Mouse (Mus musculus) midbrain, embryonic 14.5 days (tissue): ENCODE measurements around the gene Pheta2. TPM values are rescaled to one million over a fixed set of nuclear protein-coding genes. Genes with fewer than 3 reads are reported as not detected.

Experiments
- ATAC-seq: fragments of 200-750 bp; cut with Nextera tagmentation; 2 replicates; pipeline ENCODE4 v1.8.0; 2017; ENCODE audit warnings: moderate number of reproducible peaks, moderate library complexity; ENCODE audit not compliant: low FRiP score, low TSS enrichment
- DNase-seq: peaks from one replicate; pipeline ENCODE4 v3.0.0-alpha.2; 2015
- H3K27ac ChIP-seq: fragments of 300-500 bp; sonication (generic); replicated peaks from 2 replicates; pipeline ENCODE4 v1.5.1; 2014; ENCODE audit warnings: mild to moderate bottlenecking, low read depth, low read length, moderate library complexity
- H3K27me3 ChIP-seq: fragments of 300-500 bp; sonication (generic); 2 replicates; pipeline ENCODE4 v1.6.1; 2014; ENCODE audit warnings: low read length, control low read depth, mixed read lengths; ENCODE audit not compliant: control insufficient read depth, insufficient read depth
- H3K36me3 ChIP-seq: fragments of 300-500 bp; sonication (generic); 2 replicates; pipeline ENCODE4 v1.6.1; 2014; ENCODE audit warnings: low read length, control low read depth; ENCODE audit not compliant: control insufficient read depth, insufficient read depth
- H3K4me1 ChIP-seq: fragments of 300-500 bp; sonication (generic); 2 replicates; pipeline ENCODE4 v1.6.1; 2014; ENCODE audit warnings: mild to moderate bottlenecking, antibody characterized with exemption, low read length, control low read depth; ENCODE audit not compliant: control insufficient read depth, insufficient read depth
- H3K4me2 ChIP-seq: fragments of 300-500 bp; sonication (generic); 2 replicates; pipeline ENCODE4 v1.6.1; 2014; ENCODE audit warnings: mild to moderate bottlenecking, low read length, moderate library complexity
- H3K4me3 ChIP-seq: fragments of 300-500 bp; sonication (generic); replicated peaks from 2 replicates; pipeline ENCODE4 v1.5.1; 2014; ENCODE audit warnings: low read depth, low read length
- H3K9ac ChIP-seq: fragments of 300-500 bp; sonication (generic); replicated peaks from 2 replicates; pipeline ENCODE4 v1.6.1; 2014; ENCODE audit warnings: mild to moderate bottlenecking, low read length, moderate library complexity
- H3K9me3 ChIP-seq: fragments of 300-500 bp; sonication (generic); 2 replicates; pipeline ENCODE4 v1.6.1; 2016; ENCODE audit warnings: low read length, control low read depth, mixed read lengths; ENCODE audit not compliant: control insufficient read depth
- WGBS: fragments of 180-500 bp; shearing (Covaris S2); extraction: QIAGEN DNeasy Blood & Tissue Kit; methylation state at CpG from one replicate; pipeline ENCODE4 v1.1.7; 2014; 5-methylcytosine and 5-hydroxymethylcytosine counted together
- polyA plus RNA-seq: library from polyadenylated mRNA; unstranded; fragments of >200 nt; fragmentation: Nextera tagmentation; extraction: Ambion mirVana; gene quantifications from 2 replicates; pipeline ENCODE4 v1.2.1, GENCODE M21; 2014

Gene Pheta2
- 0.85 and 1.3 TPM in 2 replicates for polyA plus RNA-seq

GRCm38 (mm10) chr15:82338593-82339112 is at the start of gene Pheta2, which contains the start of the genes Naga and Smdt1:
TSS of gene Pheta2 (plus strand) at chr15:82338942.
TSS of gene Naga (minus strand) at chr15:82338925.
TSS of gene Smdt1 (plus strand) at chr15:82338959.
- 0 out of 2 replicates have a peak within 1 kb of the TSS, but pooled peaks have one; percentile 16 for H3K27ac ChIP-seq
- under 1% methylated on average over 41 of the region's 41 CpGs for WGBS

GRCm38 (mm10) chr15:82290252-82290651 is 48.5 kb upstream of the Pheta2 start:
- DNase-seq, result no peak
- no peaks in the 10 kb centered on the region for H3K27me3 ChIP-seq
- no peaks in the 10 kb centered on the region for H3K9me3 ChIP-seq
- no peak for ATAC-seq
- WGBS, result 80% methylated on average over 7 of the region's 7 CpGs
- H3K4me1 ChIP-seq, result peaks cover 11% of the 10 kb centered on the region; the same call in 1 of the 2 replicates
- peaks cover 71% of the 10 kb centered on the region for H3K36me3 ChIP-seq
- no peak overlapping the region for H3K4me2 ChIP-seq
- no peak overlapping the region for H3K4me3 ChIP-seq
- no peak overlapping the region for H3K9ac ChIP-seq
- no peak overlapping the region for H3K27ac ChIP-seq

More at GRCm38 (mm10) chr15:82338593-82339112, at the start of gene Pheta2, which contains the start of the genes Naga and Smdt1:
- DNase-seq (peak; percentile 97), ATAC-seq (peak; percentile 88)
- H3K4me2 ChIP-seq, result peak within 1 kb of the TSS; percentile 69
- peaks cover 14% of the 10 kb centered on the region for H3K4me1 ChIP-seq
- H3K9ac ChIP-seq, result peak within 1 kb of the TSS; percentile 51
- peak within 1 kb of the TSS; percentile 52 for H3K4me3 ChIP-seq
- H3K9me3 ChIP-seq, result no peaks in the 10 kb centered on the region
- peaks cover 9% of the 10 kb centered on the region for H3K27me3 ChIP-seq
- H3K36me3 ChIP-seq, result peaks cover 8% of the 10 kb centered on the region; the same call in 1 of the 2 replicates

- Histone ChIP-seq H3K4me1 (peaks cover 11% of the 10 kb centered on the region; the same call in 1 of the 2 replicates), H3K27me3 (no peaks in the 10 kb centered on the region), H3K4me2 (peak overlapping the region; percentile 18; the same call in 1 of the 2 replicates), H3K36me3 (peaks cover 45% of the 10 kb centered on the region), H3K9me3 (no peaks in the 10 kb centered on the region), H3K4me3 (no peak overlapping the region), H3K9ac (no peak overlapping the region), H3K27ac (peak overlapping the region; percentile 47)
- DNase-seq (no peak), ATAC-seq (0 out of 2 replicates have a peak, but pooled peaks have one; percentile 21)
- 12% methylated on average over 5 of the region's 5 CpGs for WGBS
Measured at GRCm38 (mm10) chr15:82292851-82293250, 45.9 kb upstream of the Pheta2 start.

GRCm38 (mm10) chr15:82293271-82293711 is 45.5 kb upstream of the Pheta2 start:
- H3K9me3 ChIP-seq, result no peaks in the 10 kb centered on the region
- 5% methylated on average over 7 of the region's 7 CpGs for WGBS
- H3K4me1 ChIP-seq, result peaks cover 11% of the 10 kb centered on the region; the same call in 1 of the 2 replicates
- no peaks in the 10 kb centered on the region for H3K27me3 ChIP-seq
- peaks cover 40% of the 10 kb centered on the region for H3K36me3 ChIP-seq
- peak overlapping the region; percentile 18; the same call in 1 of the 2 replicates for H3K4me2 ChIP-seq
- peak; percentile 57 for ATAC-seq
- no peak overlapping the region for H3K9ac ChIP-seq
- peak; percentile 71 for DNase-seq
- no peak overlapping the region for H3K4me3 ChIP-seq
- H3K27ac ChIP-seq, result peak overlapping the region; percentile 47

GRCm38 (mm10) chr15:82294059-82294458 is 44.7 kb upstream of the Pheta2 start:
- H3K4me2 ChIP-seq, result no peak overlapping the region
- ATAC-seq (no peak), DNase-seq (peak; percentile 78)
- peaks cover 33% of the 10 kb centered on the region for H3K36me3 ChIP-seq
- WGBS, result 38% methylated on average over 8 of the region's 8 CpGs
- no peak overlapping the region for H3K9ac ChIP-seq
- H3K9me3 ChIP-seq, result no peaks in the 10 kb centered on the region
- 0 out of 2 replicates have a peak overlapping the region, but pooled peaks have one; percentile 47 for H3K27ac ChIP-seq
- H3K4me1 ChIP-seq, result peaks cover 11% of the 10 kb centered on the region; the same call in 1 of the 2 replicates
- no peak overlapping the region for H3K4me3 ChIP-seq
- no peaks in the 10 kb centered on the region for H3K27me3 ChIP-seq

- Histone ChIP-seq H3K4me3 (no peak within 1 kb of the TSS), H3K27me3 (no peaks in the 10 kb centered on the region), H3K4me2 (no peak within 1 kb of the TSS), H3K36me3 (no peaks in the 10 kb centered on the region), H3K4me1 (no peaks in the 10 kb centered on the region), H3K27ac (no peak within 1 kb of the TSS), H3K9me3 (no peaks in the 10 kb centered on the region), H3K9ac (no peak within 1 kb of the TSS)
- ATAC-seq (no peak), DNase-seq (no peak)
- WGBS, result 64% methylated on average over 39 of the region's 39 CpGs
Measured at GRCm38 (mm10) chr15:82298764-82299561, 39.8 kb upstream of the Pheta2 start, which contains the start of gene Wbp2nl. TSS of gene Wbp2nl (plus strand) at chr15:82298954.

- Histone ChIP-seq H3K27ac (no peak overlapping the region), H3K9ac (no peak overlapping the region), H3K27me3 (no peaks in the 10 kb centered on the region), H3K4me3 (no peak overlapping the region), H3K9me3 (no peaks in the 10 kb centered on the region), H3K4me2 (no peak overlapping the region), H3K4me1 (no peaks in the 10 kb centered on the region), H3K36me3 (no peaks in the 10 kb centered on the region)
- DNase-seq (no peak), ATAC-seq (no peak)
- WGBS, result 84% methylated on average over 3 of the region's 3 CpGs
Measured at GRCm38 (mm10) chr15:82307107-82307506, 31.6 kb upstream of the Pheta2 start.

- DNase-seq (no peak), ATAC-seq (no peak)
- no peak overlapping the region for H3K4me3 ChIP-seq
- no peak overlapping the region for H3K4me2 ChIP-seq
- no peak overlapping the region for H3K9ac ChIP-seq
- no peaks in the 10 kb centered on the region for H3K27me3 ChIP-seq
- no peaks in the 10 kb centered on the region for H3K36me3 ChIP-seq
- H3K4me1 ChIP-seq, result no peaks in the 10 kb centered on the region
- no peaks in the 10 kb centered on the region for H3K9me3 ChIP-seq
- 86% methylated on average over 3 of the region's 3 CpGs for WGBS
- no peak overlapping the region for H3K27ac ChIP-seq
Measured at GRCm38 (mm10) chr15:82308416-82308815, 30.3 kb upstream of the Pheta2 start.
